Comparison of ENCODE assay signal across 8 mouse cellular contexts in the genomic region with DNA sequence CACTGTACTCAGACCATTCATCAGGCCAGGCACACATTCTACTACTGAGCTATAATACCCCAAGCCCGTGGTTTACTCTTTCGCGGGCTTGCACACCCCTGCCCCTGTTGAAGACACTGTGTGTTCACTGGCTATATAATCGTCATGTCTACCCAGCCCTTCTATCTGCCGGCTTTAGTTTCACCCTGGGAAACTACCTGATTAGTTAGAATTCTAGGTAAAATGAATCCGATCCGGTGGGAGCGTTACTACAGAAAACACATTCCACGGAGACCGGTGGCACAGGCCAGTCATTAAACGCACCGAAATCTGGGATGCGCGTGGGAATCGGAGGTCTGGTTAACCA. TPM values are rescaled to one million over a fixed set of nuclear protein-coding genes. Genes with fewer than 3 reads are reported as not detected.
DNase-seq lines count a peak whose midpoint lies in the region; ATAC-seq and TF ChIP-seq lines count a peak whose summit lies in the region.

No protein-coding gene starts in this region.

- DNase-seq in heart, adult 8-10 months (ENCODE audit: low spot score) = no peak
- no peak for DNase-seq in heart, postnatal 0 days (ENCODE audit: low spot score)
- DNase-seq in midbrain, embryonic 10.5 days (ENCODE audit: low spot score) = no peak
- DNase-seq in cerebellum, postnatal 4 days (ENCODE audit: low spot score in 2 of 2) = no peak
- DNase-seq in urinary bladder, postnatal 36 days (ENCODE audit: low spot score in 2 of 2) = no peak
- DNase-seq in testis, postnatal 10 days (ENCODE audit: low spot score) = no peak

- no peaks in the 10 kb centered on the region for H3K36me3 ChIP-seq in heart, embryonic 11.5 days (ENCODE audit: control insufficient read depth, insufficient read depth, low read length)
- no peaks in the 10 kb centered on the region; the same call in 1 of the 2 replicates for H3K36me3 ChIP-seq in ES-Bruce4 (ENCODE audit: control insufficient read depth, insufficient read depth, low read length, poor library complexity, severe bottlenecking)
- H3K36me3 ChIP-seq in heart, postnatal 0 days (replicated peaks; ENCODE audit: control insufficient read depth, insufficient read depth, low read length) = 0 out of 2 replicates have a peak, but pooled peaks cover 5% of the 10 kb centered on the region
- H3K36me3 ChIP-seq in midbrain, embryonic 10.5 days = peaks cover 42% of the 10 kb centered on the region

- H3K9ac ChIP-seq in heart, embryonic 11.5 days (ENCODE audit: low read depth, low read length) = peak overlapping the region; percentile 94
- H3K9ac ChIP-seq in ES-Bruce4 (ENCODE audit: low read depth, poor library complexity, severe bottlenecking) = peak overlapping the region; percentile 96
- H3K9ac ChIP-seq in heart, postnatal 0 days (replicated peaks; ENCODE audit: low read depth, low read length) = peak overlapping the region; percentile 95

- no peak for ATAC-seq in heart, embryonic 11.5 days (replicated peaks; ENCODE audit: insufficient number of reproducible peaks, low FRiP score, low TSS enrichment)
- no peak for ATAC-seq in heart, postnatal 0 days (ENCODE audit: insufficient read depth, low read depth)

- WGBS in heart, embryonic 11.5 days (ENCODE audit: insufficient replicate concordance) = 2% methylated on average over 15 of the region's 15 CpGs
- WGBS in heart, postnatal 0 days = 2% methylated on average over 15 of the region's 15 CpGs
- 5% methylated on average over 15 of the region's 15 CpGs for WGBS in midbrain, embryonic 10.5 days

- H3K9me3 ChIP-seq in heart, embryonic 11.5 days (replicated peaks; ENCODE audit: control insufficient read depth, low read length) = no peaks in the 10 kb centered on the region
- no peaks in the 10 kb centered on the region for H3K9me3 ChIP-seq in ES-Bruce4 (replicated peaks; ENCODE audit: control insufficient read depth, insufficient read depth, low read length, poor library complexity, severe bottlenecking)
- no peaks in the 10 kb centered on the region for H3K9me3 ChIP-seq in heart, postnatal 0 days (replicated peaks; ENCODE audit: control insufficient read depth, low read length)
- H3K9me3 ChIP-seq in midbrain, embryonic 10.5 days (replicated peaks) = peaks cover 5% of the 10 kb centered on the region; the same call in 1 of the 2 replicates

- peak overlapping the region; percentile 94 for H3K4me2 ChIP-seq in heart, embryonic 11.5 days
- peak overlapping the region; percentile 87 for H3K4me2 ChIP-seq in heart, postnatal 0 days (ENCODE audit: low read depth, low read length)

- H3K4me3 ChIP-seq in heart, embryonic 11.5 days (ENCODE audit: low read depth, low read length) = peak overlapping the region; percentile 97
- H3K4me3 ChIP-seq in ES-Bruce4 (ENCODE audit: low read depth, low read length) = peak overlapping the region; percentile 89
- peak overlapping the region; percentile 92 for H3K4me3 ChIP-seq in heart, postnatal 0 days (ENCODE audit: low read depth, low read length)
- peak overlapping the region; percentile 98 for H3K4me3 ChIP-seq in midbrain, embryonic 10.5 days

- H3K27ac ChIP-seq in heart, embryonic 11.5 days (ENCODE audit: low read depth, low read length) = no peak overlapping the region
- no peak overlapping the region for H3K27ac ChIP-seq in ES-Bruce4 (ENCODE audit: insufficient read depth, low read length)
- H3K27ac ChIP-seq in heart, postnatal 0 days (ENCODE audit: low read depth) = 0 out of 2 replicates have a peak overlapping the region, but pooled peaks have one; percentile 90
- H3K27ac ChIP-seq in midbrain, embryonic 10.5 days (replicated peaks) = peak overlapping the region; percentile 98

- peaks cover 13% of the 10 kb centered on the region for H3K4me1 ChIP-seq in heart, embryonic 11.5 days (ENCODE audit: control insufficient read depth, insufficient read depth, low read length)
- peaks cover 2% of the 10 kb centered on the region for H3K4me1 ChIP-seq in ES-Bruce4 (ENCODE audit: control insufficient read depth, insufficient read depth, low read length)
- peaks cover 27% of the 10 kb centered on the region for H3K4me1 ChIP-seq in heart, postnatal 0 days (ENCODE audit: control insufficient read depth, insufficient read depth)
- peaks cover 17% of the 10 kb centered on the region for H3K4me1 ChIP-seq in midbrain, embryonic 10.5 days

- no peaks in the 10 kb centered on the region for H3K27me3 ChIP-seq in heart, embryonic 11.5 days (ENCODE audit: control insufficient read depth, insufficient read depth, low read length)
- no peaks in the 10 kb centered on the region for H3K27me3 ChIP-seq in ES-Bruce4 (ENCODE audit: control insufficient read depth, insufficient read depth, low read length, poor library complexity, severe bottlenecking)
- H3K27me3 ChIP-seq in heart, postnatal 0 days (ENCODE audit: control insufficient read depth, insufficient read depth, low read length) = peaks cover 5% of the 10 kb centered on the region; the same call in 1 of the 2 replicates
- H3K27me3 ChIP-seq in midbrain, embryonic 10.5 days (ENCODE audit: low read depth, poor library complexity, severe bottlenecking) = peaks cover 17% of the 10 kb centered on the region

- no peak for TF ChIP-seq CTCF in ES-Bruce4 (IDR thresholded peaks at IDR 0.05; ENCODE audit: low read depth, low read length)
- TF ChIP-seq CTCF in heart, postnatal 0 days (IDR thresholded peaks at IDR 0.05; ENCODE audit: low read depth) = no peak

- no peak for TF ChIP-seq EP300 in ES-Bruce4 (IDR thresholded peaks at IDR 0.05; ENCODE audit: insufficient read depth, low read depth, low read length)
- TF ChIP-seq EP300 in heart, postnatal 0 days (IDR thresholded peaks at IDR 0.05; ENCODE audit: low read depth) = no peak

- TF ChIP-seq POLR2A in ES-Bruce4 (IDR thresholded peaks at IDR 0.05; ENCODE audit: insufficient read depth, low read length) = no peak

RNA-seq across cellular contexts. Expression of a gene that starts 1.2 kb away (rescaled TPM):
- 43.1 and 43.5 TPM in 2 replicates for polyA plus RNA-seq in heart, embryonic 11.5 days (2014; fragmentation: Nextera tagmentation; extraction: Ambion mirVana)
- 10 to 100 TPM; 19.7 to 21.6 (median 21.1) TPM for total RNA-seq in heart, adult 8-10 months (2022)
- 78.5 and 81.8 TPM in 2 replicates for polyA plus RNA-seq in ES-Bruce4 (2011; ENCODE audit: insufficient read depth, insufficient read length, low read depth, missing spikeins)
- total RNA-seq in heart, postnatal 0 days (2014; rRNA removed; ENCODE audit: low replicate concordance) = 39.4 and 40.0 TPM in 2 replicates
- 25.4 and 26.8 TPM in 2 replicates for polyA plus RNA-seq in heart, postnatal 0 days (2015; fragmentation: Nextera tagmentation; extraction: Ambion mirVana)
- 79.8 and 81.0 TPM in 2 replicates for polyA plus RNA-seq in midbrain, embryonic 10.5 days (2016; fragmentation: Nextera tagmentation; extraction: Ambion mirVana)

RNA-seq across cellular contexts. Expression of a gene that starts 5.7 kb away (rescaled TPM):
- polyA plus RNA-seq in heart, embryonic 11.5 days (2014; fragmentation: Nextera tagmentation; extraction: Ambion mirVana) = 36.9 and 39.8 TPM in 2 replicates
- 10 to 100 TPM; 21.4 to 34.4 (median 26.8) TPM for total RNA-seq in heart, adult 8-10 months (2022)
- 55.0 and 55.2 TPM in 2 replicates for polyA plus RNA-seq in ES-Bruce4 (2011; ENCODE audit: insufficient read depth, insufficient read length, low read depth, missing spikeins)
- 10.6 and 13.0 TPM in 2 replicates for total RNA-seq in heart, postnatal 0 days (2014; rRNA removed; ENCODE audit: low replicate concordance)
- polyA plus RNA-seq in heart, postnatal 0 days (2015; fragmentation: Nextera tagmentation; extraction: Ambion mirVana) = 18.1 and 20.2 TPM in 2 replicates
- polyA plus RNA-seq in midbrain, embryonic 10.5 days (2016; fragmentation: Nextera tagmentation; extraction: Ambion mirVana) = 40.7 and 45.3 TPM in 2 replicates

Comparison
In these comparisons a context has a peak if more than half of its experiments do, and no peak if none do; other contexts are left out.
1. H3K27ac ChIP-seq: peak in heart, postnatal 0 days (single experiment) and midbrain, embryonic 10.5 days (single experiment); none in heart, embryonic 11.5 days (single experiment) and ES-Bruce4 (single experiment).
2. Peak in every context shown above with its lines, with median percentiles within 50 percentile points of each other: H3K4me3 ChIP-seq and H3K9ac ChIP-seq.